Mouse (Mus musculus) midbrain, postnatal 0 days (tissue): Measurements from ENCODE around the gene Msh4. TPM values are rescaled to one million over a fixed set of nuclear protein-coding genes. Genes with fewer than 3 reads are reported as not detected.

Experiments
- ATAC-seq: fragments of 200-750 bp; cut with Nextera tagmentation; 2 replicates; pipeline ENCODE4 v1.8.0; 2017; ENCODE audit warnings: moderate number of reproducible peaks, mild to moderate bottlenecking, moderate TSS enrichment, moderate library complexity; ENCODE audit not compliant: low FRiP score
- DNase-seq: peaks from one replicate; pipeline ENCODE4 v3.0.0-alpha.2; 2015; ENCODE audit warnings: low spot score
- H3K27ac ChIP-seq: fragments of 300-500 bp; sonication (generic); 2 replicates; pipeline ENCODE4 v1.5.1; 2014; ENCODE audit warnings: low read depth, mild to moderate bottlenecking, low read length, mixed read lengths
- H3K27me3 ChIP-seq: fragments of 300-500 bp; sonication (generic); 2 replicates; pipeline ENCODE4 v1.6.1; 2014; ENCODE audit warnings: low read length, control low read depth, mixed read lengths; ENCODE audit not compliant: insufficient read depth
- H3K36me3 ChIP-seq: fragments of 300-500 bp; sonication (generic); 2 replicates; pipeline ENCODE4 v1.6.1; 2014; ENCODE audit warnings: low read length, control low read depth, mixed read lengths; ENCODE audit not compliant: insufficient read depth
- H3K4me1 ChIP-seq: fragments of 300-500 bp; sonication (generic); 2 replicates; pipeline ENCODE4 v1.6.1; 2014; ENCODE audit warnings: mild to moderate bottlenecking, control low read depth, antibody characterized with exemption, low read length, mixed read lengths; ENCODE audit not compliant: insufficient read depth
- H3K4me2 ChIP-seq: fragments of 300-500 bp; sonication (generic); 2 replicates; pipeline ENCODE4 v1.6.1; 2014; ENCODE audit warnings: low read depth, mild to moderate bottlenecking, low read length, mixed read lengths; ENCODE audit not compliant: poor library complexity, severe bottlenecking
- H3K4me3 ChIP-seq: fragments of 300-500 bp; sonication (generic); 2 replicates; pipeline ENCODE4 v1.5.1; 2014; ENCODE audit warnings: low read depth, mild to moderate bottlenecking, low read length, moderate library complexity
- H3K9ac ChIP-seq: fragments of 300-500 bp; sonication (generic); replicated peaks from 2 replicates; pipeline ENCODE4 v1.6.1; 2014; ENCODE audit warnings: mild to moderate bottlenecking, low read length, moderate library complexity, mixed read lengths; ENCODE audit not compliant: poor library complexity, severe bottlenecking
- H3K9me3 ChIP-seq: fragments of 300-500 bp; sonication (generic); 2 replicates; pipeline ENCODE4 v1.6.1; 2016; ENCODE audit warnings: low read length, control low read depth
- CTCF ChIP-seq: IDR thresholded peaks from 2 replicates; pipeline ENCODE4 v1.5.1; 2016; ENCODE audit warnings: antibody characterized with exemption, mild to moderate bottlenecking
- WGBS: fragments of 180-500 bp; shearing (Covaris S2); extraction: QIAGEN DNeasy Blood & Tissue Kit; methylation state at CpG from one replicate; pipeline ENCODE4 v1.1.7; 2014; 5-methylcytosine and 5-hydroxymethylcytosine counted together
- polyA plus RNA-seq: library from polyadenylated mRNA; unstranded; fragments of >200 nt; fragmentation: Nextera tagmentation; extraction: Ambion mirVana; gene quantifications from 2 replicates; pipeline ENCODE4 v1.2.1, GENCODE M21; 2015
- total RNA-seq: library from RNA; depleted of rRNA; stranded (reverse); fragments of >200 nt; gene quantifications from 2 replicates; pipeline ENCODE4 v1.2.3, GENCODE M21; 2014; rRNA removed

Msh4 gene
- total RNA-seq, result 0.33 TPM in 1 of 2 replicates, not detected in the other
- 0.22 and 0.25 TPM in 2 replicates for polyA plus RNA-seq

DNA sequence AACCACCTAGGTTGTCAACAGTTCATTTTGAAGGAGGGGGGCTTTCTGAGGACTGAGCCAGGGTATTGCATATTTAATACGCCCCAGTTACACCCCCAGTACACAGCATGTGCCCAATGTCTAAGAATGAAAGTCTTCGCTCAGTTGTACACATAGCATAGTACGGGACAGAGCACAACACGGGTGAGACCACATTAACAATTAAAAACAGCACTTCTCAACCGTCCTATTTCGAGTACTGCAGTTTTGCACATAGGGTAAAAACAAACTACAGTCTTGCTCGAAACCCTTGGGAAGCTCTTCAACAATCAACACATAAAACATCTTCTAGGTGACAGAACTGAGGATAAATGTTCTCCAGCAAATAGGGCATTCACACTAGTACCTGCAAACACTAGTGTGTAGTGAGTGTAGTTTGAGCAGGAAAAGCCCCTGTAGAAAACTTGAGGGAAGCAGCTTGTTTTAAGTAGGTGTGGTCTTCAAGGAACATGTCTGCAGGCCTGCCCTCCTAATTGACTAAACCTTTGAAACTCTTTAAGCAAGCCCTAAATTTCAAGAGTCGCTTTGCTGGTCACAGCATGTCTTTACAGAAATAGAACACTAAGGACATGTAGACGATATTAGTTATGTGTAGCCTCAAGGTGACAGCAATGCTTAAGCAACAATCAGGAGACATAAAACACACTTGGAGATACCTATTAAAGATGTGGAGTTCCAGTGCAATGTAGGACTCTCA lies at the start of gene Msh4:
TSS of gene Msh4 (minus strand) at position 3 of the 736 bp plus-strand sequence.
- ATAC-seq (no peak), DNase-seq (no peak)
- Histone ChIP-seq H3K4me1 (peaks cover 8% of the 10 kb centered on the region; the same call in 1 of the 2 replicates), H3K9me3 (no peaks in the 10 kb centered on the region), H3K27ac (no peak within 1 kb of the TSS), H3K27me3 (no peaks in the 10 kb centered on the region), H3K9ac (no peak within 1 kb of the TSS), H3K4me2 (no peak within 1 kb of the TSS), H3K36me3 (peaks cover 52% of the 10 kb centered on the region), H3K4me3 (no peak within 1 kb of the TSS)
- TF ChIP-seq CTCF, result no peak
- WGBS, result 79% methylated on average over 9 of the region's 9 CpGs

DNA sequence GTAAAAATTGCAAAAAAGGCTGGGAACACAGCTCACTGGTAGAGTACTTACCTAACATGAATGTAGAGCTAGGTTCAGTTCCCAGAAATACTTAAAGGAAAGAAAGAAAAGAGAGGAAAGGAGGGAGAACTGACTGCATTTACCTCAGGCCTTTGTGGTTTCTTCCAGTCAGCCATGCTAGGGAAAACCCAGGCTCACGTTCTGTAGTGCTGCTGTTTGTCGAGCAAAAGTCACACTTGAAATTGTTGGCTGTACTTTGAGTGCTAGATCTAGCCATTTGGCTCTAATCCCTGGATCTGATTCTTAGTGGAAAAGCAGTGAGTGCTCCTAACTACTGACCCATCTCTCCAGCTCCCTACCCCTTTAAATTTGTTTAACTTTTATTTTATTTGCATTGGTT lies 42.2 kb upstream of the Msh4 start:
- H3K27me3 ChIP-seq, result no peaks in the 10 kb centered on the region
- no peak overlapping the region for H3K9ac ChIP-seq
- H3K9me3 ChIP-seq, result no peaks in the 10 kb centered on the region
- ATAC-seq (no peak), DNase-seq (no peak)
- no peak overlapping the region for H3K4me3 ChIP-seq
- H3K4me2 ChIP-seq, result no peak overlapping the region
- H3K27ac ChIP-seq, result no peak overlapping the region
- no peak for TF ChIP-seq CTCF
- no peaks in the 10 kb centered on the region for H3K36me3 ChIP-seq
- WGBS, result 82% methylated on average over 2 of the region's 2 CpGs
- H3K4me1 ChIP-seq, result no peaks in the 10 kb centered on the region

DNA sequence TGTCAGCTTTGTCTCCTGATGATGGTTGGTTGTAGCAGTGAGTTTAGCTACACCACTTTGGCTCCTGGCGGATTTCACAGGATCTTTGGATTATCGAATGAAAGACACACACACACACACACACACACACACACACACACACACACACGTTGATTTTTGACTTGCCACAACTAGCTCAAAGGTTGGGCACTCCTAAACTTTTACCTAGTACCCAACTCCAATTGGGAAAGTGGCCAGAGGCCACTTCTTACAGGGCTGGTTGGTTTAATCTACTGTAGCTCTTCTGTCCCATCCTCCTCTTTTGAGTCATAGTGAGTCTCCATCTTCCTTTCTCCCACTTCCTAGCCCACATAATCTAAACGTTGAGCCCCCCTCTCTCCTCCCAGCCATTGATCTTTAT lies 41.3 kb upstream of the Msh4 start:
- WGBS, result 74% methylated on average over 4 of the region's 4 CpGs
- no peak overlapping the region for H3K27ac ChIP-seq
- no peaks in the 10 kb centered on the region for H3K9me3 ChIP-seq
- H3K9ac ChIP-seq, result no peak overlapping the region
- TF ChIP-seq CTCF, result no peak
- no peak overlapping the region for H3K4me2 ChIP-seq
- DNase-seq, result no peak
- H3K27me3 ChIP-seq, result no peaks in the 10 kb centered on the region
- no peaks in the 10 kb centered on the region for H3K4me1 ChIP-seq
- no peak for ATAC-seq
- no peak overlapping the region for H3K4me3 ChIP-seq
- H3K36me3 ChIP-seq, result no peaks in the 10 kb centered on the region

DNA sequence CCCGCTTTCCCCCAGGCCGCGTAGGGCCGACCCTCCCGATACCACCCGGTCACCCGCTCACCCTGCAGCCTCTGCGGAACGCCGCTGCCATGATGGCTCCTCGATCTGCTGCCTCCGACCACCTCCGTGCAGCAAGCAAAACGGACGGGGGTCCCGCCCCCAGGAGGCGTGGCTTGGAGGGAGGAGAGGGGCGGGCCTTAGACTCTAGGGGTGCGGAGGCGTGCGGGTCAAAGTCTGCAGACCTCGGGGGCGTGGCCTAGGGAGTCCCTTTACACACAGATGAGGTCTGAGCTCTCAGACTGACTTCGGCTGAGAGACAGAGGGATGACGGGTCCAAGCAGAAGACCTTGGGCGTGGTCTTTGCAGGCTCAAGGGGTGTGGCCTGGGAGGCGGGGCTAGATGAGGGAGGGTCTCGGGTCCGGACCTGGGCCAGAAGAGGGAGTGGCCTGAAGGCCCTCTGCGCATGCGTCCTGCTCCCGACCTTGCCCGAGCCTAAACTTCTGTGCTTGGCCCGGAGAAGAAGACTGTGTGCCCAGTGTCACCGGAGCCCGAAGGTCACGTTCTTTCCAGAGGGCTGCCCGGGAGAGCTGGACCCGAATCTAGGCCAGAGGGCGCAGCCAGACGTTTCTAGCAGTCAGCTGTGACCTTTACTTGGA lies 38.5 kb upstream of the Msh4 start, which contains the start of gene Acadm:
TSS of gene Acadm (minus strand) at position 298 of the 656 bp plus-strand sequence.
- peak; percentile 96 for DNase-seq
- no peaks in the 10 kb centered on the region for H3K9me3 ChIP-seq
- no peaks in the 10 kb centered on the region for H3K4me1 ChIP-seq
- no peaks in the 10 kb centered on the region for H3K36me3 ChIP-seq
- H3K4me3 ChIP-seq, result peak within 1 kb of the TSS; percentile 71
- H3K27me3 ChIP-seq, result no peaks in the 10 kb centered on the region
- H3K9ac ChIP-seq, result peak within 1 kb of the TSS; percentile 63
- WGBS, result under 1% methylated on average over 40 of the region's 41 CpGs
- H3K27ac ChIP-seq, result peak within 1 kb of the TSS; percentile 77
- ATAC-seq, result peak; percentile 96
- TF ChIP-seq CTCF, result no peak
- peak within 1 kb of the TSS; percentile 72 for H3K4me2 ChIP-seq

DNA sequence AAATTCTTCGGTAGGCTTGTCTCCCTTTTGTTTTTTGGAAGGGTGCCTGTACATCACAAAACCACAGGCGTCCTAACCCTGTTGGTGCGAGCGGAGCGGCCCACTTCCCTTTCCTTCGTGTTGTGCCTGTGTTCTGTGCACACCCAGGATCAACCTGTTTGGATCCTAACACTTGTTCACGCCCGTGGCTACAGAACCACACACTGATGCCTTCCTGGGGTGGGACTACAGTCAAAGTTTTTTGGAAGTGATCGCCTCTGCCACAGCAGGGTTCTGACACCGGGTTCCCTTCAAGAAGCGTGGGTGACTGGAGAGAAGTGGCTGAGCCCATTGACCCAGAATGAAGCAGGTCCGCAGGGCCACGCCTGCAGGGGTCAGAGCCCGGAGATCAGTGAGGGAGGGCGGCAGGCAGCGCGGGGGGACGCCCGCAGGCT lies 38.0 kb upstream of the Msh4 start:
- Histone ChIP-seq H3K36me3 (no peaks in the 10 kb centered on the region), H3K27me3 (no peaks in the 10 kb centered on the region), H3K4me2 (peak overlapping the region; percentile 72), H3K9ac (peak overlapping the region; percentile 63), H3K4me1 (no peaks in the 10 kb centered on the region), H3K4me3 (peak overlapping the region; percentile 71), H3K27ac (peak overlapping the region; percentile 77), H3K9me3 (no peaks in the 10 kb centered on the region)
- DNase-seq, result peak; percentile 7
- peak; percentile 59 for ATAC-seq
- whole genome bisulfite sequencing, result under 1% methylated on average over 19 of the region's 19 CpGs
- TF ChIP-seq CTCF, result no peak
